Mouse (Mus musculus): ENCODE results near the gene Sost.

Sost gene

GRCm38 (mm10) chr11:101937108-101937507, 29.7 kb downstream of the Sost start:
- DNase-seq, result no peak

GRCm38 (mm10) chr11:101936421-101936820, 30.4 kb downstream of the Sost start:
- DNase-seq, result no peak

- no peak for DNase-seq
These were observed 31.1 kb downstream of the Sost start for GRCm38 (mm10) chr11:101935743-101936142.

- DNase-seq, result no peak
These were observed 34.8 kb downstream of the Sost start for GRCm38 (mm10) chr11:101931978-101932377.

GRCm38 (mm10) chr11:101928030-101928762, 38.6 kb downstream of the Sost start:
- DNase-seq, result no peak

- no peak for DNase-seq
These were observed 39.7 kb downstream of the Sost start for GRCm38 (mm10) chr11:101926951-101927589.

- DNase-seq, result no peak
These were observed 41.2 kb downstream of the Sost start for GRCm38 (mm10) chr11:101925636-101926035.

GRCm38 (mm10) chr11:101924441-101924976, 42.3 kb downstream of the Sost start:
- no peak for DNase-seq

GRCm38 (mm10) chr11:101923988-101924387, 42.8 kb downstream of the Sost start:
- DNase-seq, result no peak

GRCm38 (mm10) chr11:101921361-101921952, 45.4 kb downstream of the Sost start:
- DNase-seq, result no peak

GRCm38 (mm10) chr11:101919660-101920059, 47.2 kb downstream of the Sost start:
- DNase-seq, result peak; percentile 76

- no peak for DNase-seq
These were observed 48.2 kb downstream of the Sost start for GRCm38 (mm10) chr11:101918609-101919008.

GRCm38 (mm10) chr11:101916772-101917171, 50.0 kb downstream of the Sost start:
- DNase-seq, result no peak

- no peak for DNase-seq
These were observed 53.2 kb downstream of the Sost start for GRCm38 (mm10) chr11:101913591-101913990.

Measured in right cerebral cortex, postnatal 14 days (tissue).